Mouse (Mus musculus) megakaryocyte, adult 5-6 weeks (primary cell): ENCODE measurements around the gene Ndufa4l2. TPM values are rescaled to one million over a fixed set of nuclear protein-coding genes. Genes with fewer than 3 reads are reported as not detected.
A peak's percentile ranks its signal among the peaks of the same experiment; 100 is the strongest.

Source experiments
- ATAC-seq: 2 replicates; pipeline ENCODE4 v1.8.0; 2016; ENCODE audit warnings: mild to moderate bottlenecking, inconsistent platforms; ENCODE audit not compliant: poor library complexity, severe bottlenecking
- total RNA-seq, 2 experiments: library from RNA; stranded (forward) in 1 of 2; stranded (reverse) in 1 of 2; fragments of 153-499, 151-499 nt in 1 of 2; fragments of 221-1000, 200-1000 nt in 1 of 2; gene quantifications; 2 replicates each; pipeline versions ENCODE4 v1.2.3 to v1.2.4; 2015 to 2017

Ndufa4l2 gene
- total RNA-seq, 2 experiments from 2014 or later = not detected

GRCm38 (mm10) chr10:127557397-127557796 is 42.6 kb downstream of the Ndufa4l2 start:
- ATAC-seq = no peak

- ATAC-seq = no peak
Observed at GRCm38 (mm10) chr10:127561145-127561544, 46.4 kb downstream of the Ndufa4l2 start.

GRCm38 (mm10) chr10:127563840-127564239 is 49.1 kb downstream of the Ndufa4l2 start:
- ATAC-seq = peak; percentile 67

GRCm38 (mm10) chr10:127564301-127564700 is 49.5 kb downstream of the Ndufa4l2 start:
- 0 out of 2 replicates have a peak, but pooled peaks have one; percentile 47 for ATAC-seq

Other genes starting within 250 kb of the Ndufa4l2 start
- gene Dctn2, start 248.6 kb upstream of the Ndufa4l2 start, total RNA-seq (2015) = 78.9 and 82.6 TPM in 2 replicates
- gene Dctn2, start 248.6 kb upstream of the Ndufa4l2 start, total RNA-seq (2017) = 90.1 and 96.4 TPM in 2 replicates
- 40.4 and 48.4 TPM in 2 replicates for gene Mbd6, start 225.9 kb upstream of the Ndufa4l2 start, total RNA-seq (2015)
- 5.6 and 8.9 TPM in 2 replicates for gene Mbd6, start 225.9 kb upstream of the Ndufa4l2 start, total RNA-seq (2017)
- 38.4 and 47.8 TPM in 2 replicates for gene Mars, start 203.2 kb upstream of the Ndufa4l2 start, total RNA-seq (2015)
- 80.3 and 95.2 TPM in 2 replicates for gene Mars, start 203.2 kb upstream of the Ndufa4l2 start, total RNA-seq (2017)
- gene Arhgap9, start 193.0 kb upstream of the Ndufa4l2 start, total RNA-seq (2015) = 135 and 138 TPM in 2 replicates
- gene Arhgap9, start 193.0 kb upstream of the Ndufa4l2 start, total RNA-seq (2017) = 96.8 and 108 TPM in 2 replicates
- not detected in 2 replicates for gene Gli1, start 173.0 kb upstream of the Ndufa4l2 start, total RNA-seq (2015)
- not detected in 2 replicates for gene Gli1, start 173.0 kb upstream of the Ndufa4l2 start, total RNA-seq (2017)
- not detected in 2 replicates for gene Inhbe, start 160.6 kb upstream of the Ndufa4l2 start, total RNA-seq (2015)
- 0.04 TPM in 1 of 2 replicates, not detected in the other for gene Inhbe, start 160.6 kb upstream of the Ndufa4l2 start, total RNA-seq (2017)
- not detected in 2 replicates for gene Inhbc, start 144.5 kb upstream of the Ndufa4l2 start, total RNA-seq (2015)
- gene Inhbc, start 144.5 kb upstream of the Ndufa4l2 start, total RNA-seq (2017) = not detected in 2 replicates
- gene R3hdm2, start 134.6 kb upstream of the Ndufa4l2 start, total RNA-seq (2015) = 87.2 and 101 TPM in 2 replicates
- 30.6 and 41.3 TPM in 2 replicates for gene R3hdm2, start 134.6 kb upstream of the Ndufa4l2 start, total RNA-seq (2017)
- gene Stac3, start 13.3 kb upstream of the Ndufa4l2 start, total RNA-seq (2015) = 1.2 TPM in 1 of 2 replicates, not detected in the other
- gene Stac3, start 13.3 kb upstream of the Ndufa4l2 start, total RNA-seq (2017) = 0.40 TPM in 1 of 2 replicates, not detected in the other
- gene Shmt2, start 7.5 kb downstream of the Ndufa4l2 start, total RNA-seq (2015) = 31.3 and 31.9 TPM in 2 replicates
- 27.8 and 33.1 TPM in 2 replicates for gene Shmt2, start 7.5 kb downstream of the Ndufa4l2 start, total RNA-seq (2017)
- not detected in 2 replicates for gene Nxph4, start 19.6 kb downstream of the Ndufa4l2 start, total RNA-seq (2015)
- not detected in 2 replicates for gene Nxph4, start 19.6 kb downstream of the Ndufa4l2 start, total RNA-seq (2017)
- gene Lrp1, start 106.2 kb downstream of the Ndufa4l2 start, total RNA-seq (2015) = 85.5 and 104 TPM in 2 replicates
- 62.4 and 72.2 TPM in 2 replicates for gene Lrp1, start 106.2 kb downstream of the Ndufa4l2 start, total RNA-seq (2017)
- 82.5 and 89.6 TPM in 2 replicates for gene Stat6, start 128.0 kb downstream of the Ndufa4l2 start, total RNA-seq (2015)
- 120 and 128 TPM in 2 replicates for gene Stat6, start 128.0 kb downstream of the Ndufa4l2 start, total RNA-seq (2017)
- 15.2 and 18.4 TPM in 2 replicates for gene Nemp1, start 151.9 kb downstream of the Ndufa4l2 start, total RNA-seq (2015)
- gene Nemp1, start 151.9 kb downstream of the Ndufa4l2 start, total RNA-seq (2017) = 17.0 and 17.5 TPM in 2 replicates
- 2.0 and 2.6 TPM in 2 replicates for gene Nab2, start 153.6 kb downstream of the Ndufa4l2 start, total RNA-seq (2015)
- gene Nab2, start 153.6 kb downstream of the Ndufa4l2 start, total RNA-seq (2017) = 2.3 and 2.4 TPM in 2 replicates
- 0.16 TPM in 1 of 2 replicates, not detected in the other for gene Myo1a, start 190.2 kb downstream of the Ndufa4l2 start, total RNA-seq (2015)
- gene Myo1a, start 190.2 kb downstream of the Ndufa4l2 start, total RNA-seq (2017) = 0.20 TPM in 1 of 2 replicates, not detected in the other
- 1.1 and 1.8 TPM in 2 replicates for gene Tac2, start 209.5 kb downstream of the Ndufa4l2 start, total RNA-seq (2015)
- 0.37 and 0.51 TPM in 2 replicates for gene Tac2, start 209.5 kb downstream of the Ndufa4l2 start, total RNA-seq (2017)
- gene Zbtb39, start 224.6 kb downstream of the Ndufa4l2 start, total RNA-seq (2015) = 3.3 and 5.1 TPM in 2 replicates
- 3.2 and 4.3 TPM in 2 replicates for gene Zbtb39, start 224.6 kb downstream of the Ndufa4l2 start, total RNA-seq (2017)
- not detected in 2 replicates for gene Gpr182, start 236.8 kb downstream of the Ndufa4l2 start, total RNA-seq (2015)
- 0.11 TPM in 1 of 2 replicates, not detected in the other for gene Gpr182, start 236.8 kb downstream of the Ndufa4l2 start, total RNA-seq (2017)
- not detected in 2 replicates for gene Rdh1, start 244.8 kb downstream of the Ndufa4l2 start, total RNA-seq (2015)
- not detected in 2 replicates for gene Rdh1, start 244.8 kb downstream of the Ndufa4l2 start, total RNA-seq (2017)
- not detected in 2 replicates for gene Rdh16f1, start 244.8 kb downstream of the Ndufa4l2 start, total RNA-seq (2015)
- gene Rdh16f1, start 244.8 kb downstream of the Ndufa4l2 start, total RNA-seq (2017) = not detected in 2 replicates